Mouse (Mus musculus) forebrain, embryonic 16.5 days (tissue): Measurements from ENCODE around the gene Parm1. TPM values are rescaled to one million over a fixed set of nuclear protein-coding genes. Genes with fewer than 3 reads are reported as not detected.

Experiments
- ATAC-seq: fragments of 200-750 bp; cut with Nextera tagmentation; 2 replicates; pipeline ENCODE4 v1.8.0; 2017; ENCODE audit warnings: mild to moderate bottlenecking, moderate library complexity
- H3K27ac ChIP-seq: fragments of 300-500 bp; sonication (generic); 2 replicates; pipeline ENCODE4 v1.5.1; 2014; ENCODE audit warnings: low read length, control low read depth
- H3K27me3 ChIP-seq: fragments of 300-500 bp; sonication (generic); replicated peaks from 2 replicates; pipeline ENCODE4 v1.6.1; 2014; ENCODE audit warnings: low read length; ENCODE audit not compliant: control insufficient read depth, insufficient read depth
- H3K36me3 ChIP-seq: fragments of 300-500 bp; sonication (generic); 2 replicates; pipeline ENCODE4 v1.6.1; 2014; ENCODE audit not compliant: control insufficient read depth, insufficient read depth
- H3K4me1 ChIP-seq: fragments of 300-500 bp; sonication (generic); replicated peaks from 2 replicates; pipeline ENCODE4 v1.6.1; 2014; ENCODE audit warnings: low read length; ENCODE audit not compliant: control insufficient read depth, insufficient read depth
- H3K4me2 ChIP-seq: fragments of 300-500 bp; sonication (generic); 2 replicates; pipeline ENCODE4 v1.6.1; 2014; ENCODE audit warnings: mild to moderate bottlenecking, low read length, control low read depth
- H3K4me3 ChIP-seq: fragments of 300-500 bp; sonication (generic); replicated peaks from 2 replicates; pipeline ENCODE4 v1.5.1; 2014; ENCODE audit warnings: mild to moderate bottlenecking, low read length, control low read depth
- H3K9ac ChIP-seq: fragments of 300-500 bp; sonication (generic); replicated peaks from 2 replicates; pipeline ENCODE4 v1.6.1; 2014; ENCODE audit warnings: low read depth, low read length, control low read depth
- H3K9me3 ChIP-seq: fragments of 300-500 bp; sonication (generic); 2 replicates; pipeline ENCODE4 v1.6.1; 2016; ENCODE audit warnings: low read length; ENCODE audit not compliant: control insufficient read depth
- WGBS: fragments of 180-500 bp; shearing (Covaris S2); extraction: QIAGEN DNeasy Blood & Tissue Kit; methylation state at CpG from one replicate; pipeline ENCODE4 v1.1.7; 2014; 5-methylcytosine and 5-hydroxymethylcytosine counted together
- polyA plus RNA-seq: library from polyadenylated mRNA; unstranded; fragments of >200 nt; fragmentation: Nextera tagmentation; extraction: Ambion mirVana; gene quantifications from 2 replicates; pipeline ENCODE4 v1.2.1, GENCODE M21; 2015

Gene Parm1
- polyA plus RNA-seq, 1 experiment from 2014 or later: 6.1 TPM

GRCm38 (mm10) chr5:91599801-91600200 is 82.4 kb downstream of the Parm1 start:
- H3K27ac ChIP-seq: no peak overlapping the region
- WGBS: 67% methylated on average over 6 of the region's 7 CpGs
- H3K4me1 ChIP-seq: no peaks in the 10 kb centered on the region
- no peaks in the 10 kb centered on the region for H3K36me3 ChIP-seq
- H3K4me2 ChIP-seq: no peak overlapping the region
- no peaks in the 10 kb centered on the region for H3K9me3 ChIP-seq
- H3K27me3 ChIP-seq: no peaks in the 10 kb centered on the region
- H3K9ac ChIP-seq: no peak overlapping the region
- H3K4me3 ChIP-seq: no peak overlapping the region
- 0 out of 2 replicates have a peak, but pooled peaks have one; percentile 53 for ATAC-seq

- H3K4me2 ChIP-seq: no peak overlapping the region
- H3K9me3 ChIP-seq: no peaks in the 10 kb centered on the region
- no peaks in the 10 kb centered on the region for H3K36me3 ChIP-seq
- no peak overlapping the region for H3K27ac ChIP-seq
- no peak for ATAC-seq
- WGBS: 57% methylated on average over 7 of the region's 7 CpGs
- H3K4me3 ChIP-seq: no peak overlapping the region
- no peak overlapping the region for H3K9ac ChIP-seq
- H3K27me3 ChIP-seq: no peaks in the 10 kb centered on the region
- no peaks in the 10 kb centered on the region for H3K4me1 ChIP-seq
Measured at GRCm38 (mm10) chr5:91603347-91603746, 85.9 kb downstream of the Parm1 start.

GRCm38 (mm10) chr5:91603787-91604439 is 86.5 kb downstream of the Parm1 start:
- Histone ChIP-seq H3K9ac (no peak overlapping the region), H3K9me3 (no peaks in the 10 kb centered on the region), H3K27ac (no peak overlapping the region), H3K4me2 (no peak overlapping the region), H3K4me3 (no peak overlapping the region), H3K4me1 (no peaks in the 10 kb centered on the region), H3K36me3 (no peaks in the 10 kb centered on the region), H3K27me3 (no peaks in the 10 kb centered on the region)
- 0 out of 2 replicates have a peak, but pooled peaks have one; percentile 28 for ATAC-seq
- 66% methylated on average over 12 of the region's 12 CpGs for WGBS

GRCm38 (mm10) chr5:91607234-91607633 is 89.8 kb downstream of the Parm1 start:
- no peak overlapping the region for H3K9ac ChIP-seq
- no peak overlapping the region for H3K27ac ChIP-seq
- no peaks in the 10 kb centered on the region for H3K9me3 ChIP-seq
- no peak for ATAC-seq
- H3K4me3 ChIP-seq: no peak overlapping the region
- H3K27me3 ChIP-seq: no peaks in the 10 kb centered on the region
- no peaks in the 10 kb centered on the region for H3K36me3 ChIP-seq
- no peak overlapping the region for H3K4me2 ChIP-seq
- H3K4me1 ChIP-seq: no peaks in the 10 kb centered on the region
- 89% methylated on average over 2 of the region's 2 CpGs for WGBS

- H3K4me1 ChIP-seq: no peaks in the 10 kb centered on the region
- H3K27me3 ChIP-seq: no peaks in the 10 kb centered on the region
- no peak overlapping the region for H3K9ac ChIP-seq
- no peaks in the 10 kb centered on the region for H3K36me3 ChIP-seq
- no peak overlapping the region for H3K27ac ChIP-seq
- no peaks in the 10 kb centered on the region for H3K9me3 ChIP-seq
- H3K4me2 ChIP-seq: no peak overlapping the region
- WGBS: 89% methylated on average over 7 of the region's 7 CpGs
- ATAC-seq: no peak
- H3K4me3 ChIP-seq: no peak overlapping the region
Measured at GRCm38 (mm10) chr5:91607841-91608240, 90.4 kb downstream of the Parm1 start.

- no peak overlapping the region for H3K4me3 ChIP-seq
- WGBS: 77% methylated on average over 4 of the region's 4 CpGs
- no peaks in the 10 kb centered on the region for H3K27me3 ChIP-seq
- no peak overlapping the region for H3K4me2 ChIP-seq
- no peak overlapping the region for H3K27ac ChIP-seq
- ATAC-seq: no peak
- no peaks in the 10 kb centered on the region for H3K36me3 ChIP-seq
- no peaks in the 10 kb centered on the region for H3K4me1 ChIP-seq
- no peaks in the 10 kb centered on the region for H3K9me3 ChIP-seq
- H3K9ac ChIP-seq: no peak overlapping the region
Measured at GRCm38 (mm10) chr5:91609041-91609440, 91.6 kb downstream of the Parm1 start.

- no peak for ATAC-seq
Measured at GRCm38 (mm10) chr5:91609511-91610300, 92.3 kb downstream of the Parm1 start.

GRCm38 (mm10) chr5:91610499-91610898 is 93.1 kb downstream of the Parm1 start:
- no peak overlapping the region for H3K4me2 ChIP-seq
- no peaks in the 10 kb centered on the region for H3K9me3 ChIP-seq
- H3K9ac ChIP-seq: no peak overlapping the region
- no peak overlapping the region for H3K27ac ChIP-seq
- H3K4me3 ChIP-seq: no peak overlapping the region
- no peaks in the 10 kb centered on the region for H3K4me1 ChIP-seq
- H3K27me3 ChIP-seq: no peaks in the 10 kb centered on the region
- no peak for ATAC-seq
- H3K36me3 ChIP-seq: no peaks in the 10 kb centered on the region
- 86% methylated on average over 2 of the region's 2 CpGs for WGBS

More at GRCm38 (mm10) chr5:91609511-91610300, 92.3 kb downstream of the Parm1 start:
- H3K9ac ChIP-seq: no peak overlapping the region
- no peaks in the 10 kb centered on the region for H3K36me3 ChIP-seq
- no peak overlapping the region for H3K4me2 ChIP-seq
- no peak overlapping the region for H3K4me3 ChIP-seq
- H3K27ac ChIP-seq: no peak overlapping the region
- WGBS: 77% methylated on average over 3 of the region's 3 CpGs
- H3K4me1 ChIP-seq: no peaks in the 10 kb centered on the region
- no peaks in the 10 kb centered on the region for H3K9me3 ChIP-seq
- no peaks in the 10 kb centered on the region for H3K27me3 ChIP-seq

GRCm38 (mm10) chr5:91611589-91611988 is 94.2 kb downstream of the Parm1 start:
- ATAC-seq: no peak
- no peaks in the 10 kb centered on the region for H3K4me1 ChIP-seq
- no peaks in the 10 kb centered on the region for H3K27me3 ChIP-seq
- no peak overlapping the region for H3K9ac ChIP-seq
- WGBS: 92% methylated on average over 3 of the region's 3 CpGs
- H3K4me2 ChIP-seq: no peak overlapping the region
- no peak overlapping the region for H3K4me3 ChIP-seq
- no peaks in the 10 kb centered on the region for H3K36me3 ChIP-seq
- no peak overlapping the region for H3K27ac ChIP-seq
- H3K9me3 ChIP-seq: no peaks in the 10 kb centered on the region
